Mouse (Mus musculus) kidney, adult 11 months (tissue): ENCODE data around the gene Slc35b3.

Experiments used
- DNase-seq: peaks from one replicate; pipeline ENCODE4 v3.0.0; 2022

Gene Slc35b3

GRCm38 (mm10) chr13:38936860-38937471 lies 23.7 kb downstream of the Slc35b3 start:
- no peak for DNase-seq

GRCm38 (mm10) chr13:38935856-38936446 lies 24.7 kb downstream of the Slc35b3 start:
- no peak for DNase-seq

- DNase-seq = no peak
Observed at GRCm38 (mm10) chr13:38929843-38930578, 30.7 kb downstream of the Slc35b3 start.

- DNase-seq = no peak
Observed at GRCm38 (mm10) chr13:38922676-38923075, 38.0 kb downstream of the Slc35b3 start.

GRCm38 (mm10) chr13:38921306-38921705 lies 39.4 kb downstream of the Slc35b3 start:
- no peak for DNase-seq

GRCm38 (mm10) chr13:38918188-38918885 lies 42.3 kb downstream of the Slc35b3 start:
- no peak for DNase-seq

GRCm38 (mm10) chr13:38917556-38917955 lies 43.1 kb downstream of the Slc35b3 start:
- DNase-seq = no peak

- no peak for DNase-seq
Observed at GRCm38 (mm10) chr13:38914771-38915170, 45.9 kb downstream of the Slc35b3 start.

GRCm38 (mm10) chr13:38892364-38892763 lies 68.3 kb downstream of the Slc35b3 start:
- DNase-seq = no peak
